Mouse (Mus musculus): ENCODE measurements around the gene Abca7.
"Not testable (repeated sequence)": the region's sequence is repeated elsewhere in the genome, so short reads cannot be mapped to it uniquely, and the experiment has no call there.

Gene Abca7

DNA sequence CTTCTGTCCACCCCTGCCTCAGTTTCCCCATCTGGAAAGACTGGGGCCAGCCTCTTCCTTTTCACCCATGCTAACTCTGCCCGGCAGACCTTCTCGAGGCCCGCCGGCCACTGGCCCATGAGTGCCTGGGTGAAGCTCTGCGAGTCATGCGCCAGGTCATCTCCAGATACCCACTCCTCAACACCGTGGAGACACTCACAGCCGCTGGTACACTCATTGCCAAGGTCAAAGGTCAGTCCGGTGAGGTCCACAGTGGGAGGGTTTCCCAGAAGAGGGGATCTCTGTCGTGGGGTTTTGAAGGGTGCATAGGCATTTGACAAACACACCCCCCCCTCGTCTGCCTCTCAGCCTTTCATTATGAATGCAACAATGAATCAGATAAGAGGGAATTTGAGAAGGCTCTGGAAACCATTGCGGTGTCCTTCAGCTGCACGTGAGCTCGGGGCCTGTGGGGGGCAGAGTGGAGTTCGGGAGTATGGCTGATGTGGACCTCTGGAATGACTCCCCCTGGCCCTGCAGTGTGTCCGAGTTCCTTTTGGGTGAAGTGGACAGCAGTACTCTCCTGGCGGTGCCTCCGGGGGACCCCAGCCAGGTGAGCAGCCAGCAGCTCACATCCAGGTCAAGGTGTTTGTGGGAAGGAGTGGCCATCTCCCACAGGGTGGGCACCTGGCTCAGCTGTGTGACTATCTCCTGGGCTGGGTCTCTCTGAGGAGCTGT, 24.5 kb downstream of the Abca7 start:
- DNase-seq (ENCODE audit: low spot score in 2 of 2) = no peak

DNA sequence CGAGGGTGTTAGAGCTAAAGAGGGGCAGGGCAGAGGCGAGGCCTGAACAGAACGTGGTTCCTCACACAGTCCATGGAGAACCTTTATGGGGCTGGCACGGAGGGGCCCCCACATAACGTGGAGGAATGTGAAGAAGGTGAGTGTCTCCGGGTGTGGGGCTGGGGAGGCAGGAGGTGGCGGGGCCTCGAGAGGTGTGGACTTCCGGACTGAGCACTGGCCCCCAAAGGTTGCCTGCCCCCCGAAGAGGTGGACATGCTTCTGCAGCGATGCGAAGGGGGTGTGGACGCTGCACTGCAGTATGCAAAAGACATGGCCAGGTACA, 25.0 kb downstream of the Abca7 start:
- no peak for DNase-seq (ENCODE audit: low spot score in 2 of 2)

DNA sequence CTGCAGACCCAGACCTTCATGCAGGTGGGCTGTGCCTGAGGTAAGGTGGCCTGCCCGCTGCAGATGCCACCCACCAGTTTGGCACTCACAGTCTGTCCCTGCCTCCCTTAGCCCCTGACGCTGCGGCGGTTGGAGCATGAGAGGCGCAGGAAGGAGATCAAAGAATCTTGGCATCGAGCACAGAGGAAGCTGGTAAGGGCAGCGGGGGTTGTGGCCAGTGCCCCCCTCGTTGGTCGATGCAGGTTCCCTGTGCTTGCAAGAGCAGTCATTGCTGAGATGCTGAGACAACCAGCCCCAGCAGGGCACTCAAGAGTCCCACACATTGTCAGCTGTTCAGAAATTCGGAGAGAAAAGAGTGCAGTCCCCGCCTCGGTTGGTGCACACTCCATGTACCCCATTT, 25.9 kb downstream of the Abca7 start:
- no peak for DNase-seq (ENCODE audit: low spot score in 2 of 2)

DNA sequence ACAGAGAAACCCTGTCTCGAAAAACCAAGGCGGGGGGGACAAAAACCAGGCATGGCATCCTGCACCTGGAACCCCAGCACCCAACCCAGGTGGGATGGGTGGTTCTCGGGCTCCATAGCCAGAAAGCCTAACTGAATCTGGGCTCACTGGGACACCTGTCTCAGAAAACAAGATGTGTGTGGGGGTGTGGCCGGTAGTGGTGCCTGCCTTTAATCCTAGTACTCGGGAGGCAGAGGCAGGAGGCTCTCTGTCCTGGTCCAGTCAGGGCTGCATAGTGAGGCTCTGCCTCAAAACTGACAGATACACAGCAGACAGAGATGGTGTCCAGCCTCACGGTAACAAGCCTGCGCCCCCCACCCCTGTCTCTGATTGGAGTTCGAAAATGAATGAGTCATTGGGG, 26.5 kb downstream of the Abca7 start:
- no peak for DNase-seq (ENCODE audit: low spot score in 2 of 2)

DNA sequence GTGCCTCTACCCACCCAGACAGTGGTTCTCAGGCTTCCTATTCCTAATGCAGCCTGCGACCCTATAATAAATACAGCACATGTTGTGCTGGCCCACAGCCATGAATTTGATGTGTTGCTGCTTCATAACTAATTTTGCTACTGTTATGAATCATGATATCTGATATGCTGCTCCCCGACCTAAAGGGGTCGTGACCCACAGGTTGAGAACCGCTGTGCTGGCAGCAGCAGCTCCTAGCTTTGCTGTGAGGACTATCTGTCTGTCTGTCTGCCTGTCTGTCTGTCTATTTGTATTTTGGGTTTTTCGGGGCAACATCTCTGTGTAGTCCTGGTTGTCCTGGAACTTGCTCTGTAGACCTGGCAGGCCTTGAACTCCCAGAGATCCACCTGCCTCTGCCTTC, 27.5 kb downstream of the Abca7 start:
- DNase-seq (ENCODE audit: low spot score in 2 of 2) = no peak

DNA sequence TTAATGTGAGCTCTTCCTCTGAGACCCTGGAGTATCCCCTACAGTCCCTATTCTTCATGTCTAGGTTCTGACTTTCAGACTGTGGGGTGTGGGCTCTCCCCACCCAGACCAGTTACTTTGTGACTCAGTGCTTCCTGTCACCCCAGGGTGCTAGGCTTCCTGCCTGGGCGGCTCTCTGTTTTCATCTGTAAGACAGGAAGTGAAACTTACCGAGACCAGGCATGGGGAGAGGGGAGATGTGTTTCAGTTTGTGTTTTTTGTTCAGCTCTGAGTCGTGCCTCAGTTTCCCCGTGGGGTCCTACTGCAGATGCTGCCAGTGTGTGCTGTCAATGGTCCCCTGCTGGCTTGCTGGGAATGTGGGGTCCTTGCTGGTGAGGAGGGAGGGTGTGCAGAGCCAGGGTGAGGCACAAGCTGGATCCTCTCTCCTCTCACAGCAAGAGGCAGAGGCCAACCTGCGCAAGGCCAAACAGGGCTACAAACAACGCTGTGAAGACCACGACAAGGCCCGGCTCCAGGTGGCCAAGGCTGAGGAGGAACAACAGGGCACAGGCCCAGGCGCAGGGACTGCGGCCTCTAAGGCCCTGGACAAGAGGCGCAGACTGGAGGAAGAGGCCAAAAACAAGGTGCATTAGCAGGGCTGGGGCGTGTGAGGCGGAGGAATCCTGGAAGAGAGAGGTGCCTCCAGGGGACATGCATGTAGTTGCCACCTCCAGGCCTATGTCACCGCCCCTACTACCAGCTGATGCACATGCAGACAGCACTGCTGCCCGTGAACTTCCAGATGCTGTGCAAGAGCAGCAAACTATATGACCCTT, 28.1 kb downstream of the Abca7 start:
- DNase-seq (ENCODE audit: low spot score in 2 of 2) = peak; percentile 90

- no peak for DNase-seq (ENCODE audit: low spot score in 2 of 2)
Measured at GRCm38 (mm10) chr10:80025044-80025347, 28.7 kb downstream of the Abca7 start.

- DNase-seq (ENCODE audit: low spot score in 2 of 2) = no peak
Measured at GRCm38 (mm10) chr10:80025463-80025862, 29.2 kb downstream of the Abca7 start.

- no peak for DNase-seq (ENCODE audit: low spot score in 2 of 2)
Measured at GRCm38 (mm10) chr10:80025889-80026288, 29.6 kb downstream of the Abca7 start.

DNA sequence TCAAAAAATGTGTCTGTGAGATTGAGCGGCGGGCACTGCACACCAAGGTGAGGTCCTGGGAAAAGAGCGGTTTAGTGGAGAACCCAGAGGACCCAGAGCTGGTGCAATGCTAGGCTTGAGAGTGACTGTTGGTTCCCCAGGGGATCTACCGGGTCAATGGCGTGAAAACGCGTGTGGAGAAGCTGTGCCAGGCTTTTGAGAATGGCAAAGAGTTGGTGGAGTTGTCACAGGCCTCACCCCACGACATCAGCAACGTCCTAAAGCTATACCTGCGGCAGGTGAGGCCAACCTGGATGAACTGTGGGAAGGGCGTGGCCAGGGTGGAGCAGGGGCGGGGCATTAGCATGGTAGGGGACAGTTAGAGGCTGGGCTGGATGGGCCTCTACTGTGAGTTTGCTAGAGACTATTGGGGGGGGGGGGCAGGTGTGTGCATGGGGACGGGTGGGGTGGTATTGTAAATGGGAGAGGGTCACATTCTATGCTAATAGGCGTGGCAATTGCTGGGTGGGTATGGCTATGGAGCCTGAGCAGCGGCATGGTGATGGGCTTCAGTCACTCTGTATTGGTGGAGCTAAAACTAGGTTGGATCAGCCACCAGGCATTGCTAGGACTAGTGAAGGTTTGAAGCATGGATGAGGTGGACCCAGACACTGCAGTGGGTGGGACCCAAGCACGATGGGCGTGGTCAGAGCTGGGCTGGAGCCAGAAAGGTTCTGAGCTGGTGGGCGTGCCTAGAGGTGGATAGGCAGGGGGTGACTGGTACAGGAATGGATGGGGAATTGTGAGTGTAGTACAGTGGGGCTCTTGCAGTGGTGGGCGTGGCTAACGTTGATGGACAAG, 31.6 kb downstream of the Abca7 start:
- no peak for DNase-seq (ENCODE audit: low spot score in 2 of 2)

- DNase-seq (ENCODE audit: low spot score in 2 of 2) = no peak
Measured at GRCm38 (mm10) chr10:80028521-80028846, 32.2 kb downstream of the Abca7 start.

GRCm38 (mm10) chr10:80030191-80030590, 33.9 kb downstream of the Abca7 start:
- no peak for DNase-seq (ENCODE audit: low spot score in 2 of 2)

GRCm38 (mm10) chr10:80030736-80031135, 34.4 kb downstream of the Abca7 start:
- no peak for DNase-seq (ENCODE audit: low spot score in 2 of 2)

DNA sequence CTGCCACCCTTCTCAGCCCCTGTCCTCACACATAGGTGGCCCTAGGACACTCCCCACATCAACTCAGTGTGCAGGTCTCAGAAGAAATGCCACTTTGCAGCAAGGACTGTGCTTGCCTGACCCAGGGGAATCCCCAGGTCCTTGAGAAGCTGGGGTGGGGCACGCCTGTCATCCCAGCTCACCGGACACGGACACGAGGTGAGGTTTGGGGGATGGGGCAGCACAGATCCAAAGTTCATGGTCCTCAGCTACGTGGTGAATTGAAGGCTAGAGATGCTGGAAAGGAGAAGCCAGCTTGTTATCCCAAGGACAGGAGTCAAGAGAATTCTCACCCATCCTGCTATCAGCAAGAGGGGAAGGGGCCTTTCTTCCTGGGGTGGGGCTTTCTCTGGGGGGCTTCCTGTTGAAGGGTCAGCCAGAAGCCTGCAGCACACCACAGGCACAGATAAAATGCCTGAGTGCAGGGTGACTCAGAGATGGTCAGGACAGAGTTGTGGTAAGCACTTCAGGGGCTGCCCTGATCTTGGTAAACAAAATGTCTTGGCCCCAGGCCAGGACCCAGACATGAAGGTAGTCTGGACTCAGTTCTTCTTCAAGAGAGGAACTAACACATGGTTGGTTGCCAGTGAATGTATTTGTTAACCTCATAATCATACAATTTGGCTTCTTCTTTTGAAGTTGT, 36.6 kb downstream of the Abca7 start:
- DNase-seq (ENCODE audit: low spot score in 2 of 2) = peak; percentile 91 to 93

GRCm38 (mm10) chr10:80033511-80034391, 37.5 kb downstream of the Abca7 start:
- peak; percentile 61 to 69 for DNase-seq (ENCODE audit: low spot score in 2 of 2)

- DNase-seq (ENCODE audit: low spot score in 2 of 2) = no peak
Measured at GRCm38 (mm10) chr10:80035148-80035547, 38.9 kb downstream of the Abca7 start.

DNA sequence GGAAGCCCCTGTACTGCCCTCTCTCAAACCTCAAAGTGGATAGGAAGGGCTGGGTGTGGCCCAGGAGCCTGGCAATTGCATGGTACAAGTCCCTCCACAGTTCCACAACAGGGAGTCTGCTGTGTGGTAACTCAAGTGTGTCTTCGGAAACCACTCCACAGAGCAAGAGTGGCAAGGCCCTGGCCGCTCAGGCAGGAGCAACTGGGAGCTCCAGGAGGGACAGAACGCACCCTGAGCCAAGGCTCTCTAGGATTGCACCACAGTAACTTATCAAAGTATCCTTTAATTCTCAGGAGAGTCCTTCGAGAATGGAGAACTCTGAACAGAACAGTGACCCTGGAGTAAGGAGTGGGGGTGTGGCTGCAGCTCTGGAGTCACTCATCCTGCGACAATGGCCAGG, 39.4 kb downstream of the Abca7 start:
- DNase-seq (ENCODE audit: low spot score in 2 of 2) = no peak

DNA sequence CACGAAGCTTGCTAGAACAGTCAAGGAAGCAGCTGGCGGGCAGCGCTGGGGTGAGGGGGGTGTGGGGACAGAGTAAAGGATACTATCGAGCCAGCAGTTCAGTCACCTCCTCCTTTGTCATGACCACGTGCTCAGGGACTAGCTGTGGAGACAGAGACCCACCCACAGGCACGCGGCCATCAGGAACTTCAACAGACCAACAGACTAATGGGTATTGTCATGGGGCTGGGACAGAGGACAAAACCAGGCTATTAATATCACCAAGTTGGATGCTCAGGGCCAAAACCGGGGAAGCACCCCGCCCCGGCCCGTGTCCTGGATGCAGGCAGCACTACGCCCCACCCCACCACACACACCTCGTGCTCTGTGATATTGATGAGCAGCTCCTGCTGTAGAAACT, 40.5 kb downstream of the Abca7 start:
- no peak for DNase-seq (ENCODE audit: low spot score in 2 of 2)

DNA sequence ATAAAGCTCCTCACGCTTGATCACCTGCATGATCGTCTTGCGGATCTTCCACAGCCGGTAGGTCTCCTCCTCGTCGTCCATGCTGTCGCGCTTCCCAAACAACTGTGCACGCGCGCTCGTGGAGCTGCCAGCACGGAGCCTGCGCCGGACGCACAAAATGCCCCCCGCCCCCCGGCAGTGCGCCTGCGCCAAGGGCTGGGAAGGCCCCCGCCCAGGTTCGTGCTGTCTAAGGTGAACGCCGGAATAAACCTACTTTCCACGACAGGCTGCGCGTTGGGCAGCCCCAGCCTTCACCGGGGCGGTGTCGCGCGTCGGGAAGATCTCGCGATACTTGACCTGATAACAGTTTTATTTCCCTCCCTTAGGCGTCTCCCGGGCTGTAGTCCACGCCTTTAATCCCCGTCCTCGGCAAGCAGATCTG, 43.3 kb downstream of the Abca7 start, which contains the start of gene Polr2e:
TSS of gene Polr2e (minus strand) at position 237 of the 421 bp plus-strand sequence.
- peak; percentile 95 to 97 for DNase-seq (ENCODE audit: low spot score in 2 of 2)

- DNase-seq (ENCODE audit: low spot score in 2 of 2) = not testable (repeated sequence)
Measured at GRCm38 (mm10) chr10:80041409-80042060, 45.2 kb downstream of the Abca7 start.

- no peak for DNase-seq (ENCODE audit: low spot score in 2 of 2)
Measured at GRCm38 (mm10) chr10:80044087-80044486, 47.8 kb downstream of the Abca7 start.
